In the genomic region with DNA sequence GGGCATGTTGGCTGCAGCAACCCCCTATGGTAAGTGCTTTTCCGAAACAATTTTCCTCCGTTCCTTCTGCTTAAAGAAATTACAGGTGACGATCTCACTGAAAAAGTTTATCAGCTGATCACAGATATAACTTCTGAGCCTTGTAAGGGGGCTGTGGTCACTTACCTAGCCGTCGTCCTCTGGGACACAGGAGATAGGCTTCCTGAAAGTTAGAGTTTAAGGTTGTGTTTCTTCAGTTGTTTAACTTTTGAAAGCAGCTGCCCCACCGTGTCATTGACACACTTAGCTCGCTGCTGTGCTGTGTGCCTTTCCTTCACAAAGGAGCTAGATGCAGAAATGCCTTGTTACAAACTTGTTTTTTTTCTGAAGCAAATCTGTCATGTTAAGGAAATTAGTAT, we compare ENCODE assay signal across 16 mouse cellular contexts. TPM values are rescaled to one million over a fixed set of nuclear protein-coding genes. Genes with fewer than 3 reads are reported as not detected.
DNase-seq lines count a peak whose midpoint lies in the region; ATAC-seq and TF ChIP-seq lines count a peak whose summit lies in the region.
"Had no signal": no experiment of that assay in that cellular context is flagged by ENCODE, and none has a peak within 500 bp of the region (broad histone marks: within the 10 kb centered on the region; RNA-seq: fewer than 3 reads in every experiment).

No protein-coding gene starts in this region.

- H3K4me2 ChIP-seq in CH12.LX (ENCODE audit: insufficient read depth, low read depth, poor library complexity, severe bottlenecking): peak overlapping the region; percentile 46; the same call in 1 of the 2 replicates
- 0 out of 2 replicates have a peak overlapping the region, but pooled peaks have one; percentile 20 for H3K4me2 ChIP-seq in intestine, embryonic 14.5 days (ENCODE audit: low read length)
- peak overlapping the region; percentile 65 for H3K4me2 ChIP-seq in liver, postnatal 0 days (ENCODE audit: low read depth, low read length)
- H3K4me2 ChIP-seq: hindbrain, embryonic 15.5 days; limb, embryonic 12.5 days; neural tube, embryonic 13.5 days had no signal

- no peaks in the 10 kb centered on the region for H3K79me2 ChIP-seq in CH12.LX (replicated peaks; ENCODE audit: control insufficient read depth, extremely low read depth, insufficient read depth, poor library complexity, severe bottlenecking)

- H3K4me3 ChIP-seq in heart, embryonic 10.5 days: peak overlapping the region; percentile 63
- no peak overlapping the region for H3K4me3 ChIP-seq in CH12.LX (replicated peaks in 1 of 3; ENCODE audit: low read depth in 2 of 3, low read length in 2 of 3, poor library complexity in 1 of 3)
- H3K4me3 ChIP-seq in intestine, embryonic 14.5 days (ENCODE audit: low read depth, low read length): no peak overlapping the region
- peak overlapping the region; percentile 36 for H3K4me3 ChIP-seq in liver, postnatal 0 days (ENCODE audit: low read depth, low read length)
- H3K4me3 ChIP-seq: forebrain, embryonic 10.5 days; hindbrain, embryonic 15.5 days; limb, embryonic 12.5 days; neural tube, embryonic 13.5 days had no signal

- H3K27me3 ChIP-seq in heart, embryonic 10.5 days (ENCODE audit: insufficient read depth, poor library complexity, severe bottlenecking): no peaks in the 10 kb centered on the region
- H3K27me3 ChIP-seq in CH12.LX (replicated peaks): no peaks in the 10 kb centered on the region
- no peaks in the 10 kb centered on the region for H3K27me3 ChIP-seq in intestine, embryonic 14.5 days (replicated peaks; ENCODE audit: control insufficient read depth, insufficient read depth, low read length)
- H3K27me3 ChIP-seq in liver, postnatal 0 days (ENCODE audit: insufficient read depth, low read length): no peaks in the 10 kb centered on the region
- H3K27me3 ChIP-seq: hindbrain, embryonic 15.5 days; limb, embryonic 12.5 days; neural tube, embryonic 13.5 days had no signal

- no peak for ATAC-seq in intestine, embryonic 14.5 days (replicated peaks; ENCODE audit: low FRiP score, low TSS enrichment, low read depth)
- ATAC-seq in liver, postnatal 0 days: peak; percentile 61

- H3K27ac ChIP-seq in heart, embryonic 10.5 days: peak overlapping the region; percentile 93
- H3K27ac ChIP-seq in CH12.LX (ENCODE audit: insufficient read depth, low read depth): no peak overlapping the region
- H3K27ac ChIP-seq in intestine, embryonic 14.5 days (ENCODE audit: low read depth): no peak overlapping the region
- peak overlapping the region; percentile 71 for H3K27ac ChIP-seq in liver, postnatal 0 days (ENCODE audit: low read depth)
- H3K27ac ChIP-seq: forebrain, embryonic 10.5 days; hindbrain, embryonic 15.5 days; limb, embryonic 12.5 days; neural tube, embryonic 13.5 days had no signal

- WGBS in heart, embryonic 10.5 days: 30% methylated on average over 7 of the region's 7 CpGs
- 72% methylated on average over 7 of the region's 7 CpGs for WGBS in intestine, embryonic 14.5 days
- 14% methylated on average over 7 of the region's 7 CpGs for WGBS in liver, postnatal 0 days (ENCODE audit: insufficient replicate concordance)

- no peak for DNase-seq in heart, embryonic 10.5 days (ENCODE audit: low spot score)
- no peak for DNase-seq in heart, adult 11 months
- no peak for DNase-seq in CH12.LX (ENCODE audit: extremely low read depth)
- DNase-seq in intestine, embryonic 14.5 days (ENCODE audit: low spot score): no peak
- no peak for DNase-seq in liver, postnatal 0 days
- DNase-seq in spleen, postnatal 10 days (ENCODE audit: low spot score in 2 of 2): no peak
- DNase-seq in cerebellum, adult 11 months: no peak
- DNase-seq in cerebellum, postnatal 10 days: no peak
- DNase-seq: gastrocnemius, postnatal 10 days; kidney, postnatal 14 days; midbrain, embryonic 14.5 days; thymus, postnatal 14 days had no signal

- H3K9me3 ChIP-seq in heart, embryonic 10.5 days: no peaks in the 10 kb centered on the region
- peaks cover 4% of the 10 kb centered on the region for H3K9me3 ChIP-seq in CH12.LX (replicated peaks; ENCODE audit: low read length)
- peaks cover 4% of the 10 kb centered on the region; the same call in 1 of the 2 replicates for H3K9me3 ChIP-seq in intestine, embryonic 14.5 days (ENCODE audit: control insufficient read depth, low read length)
- H3K9me3 ChIP-seq in liver, postnatal 0 days (ENCODE audit: low read length): peaks cover 5% of the 10 kb centered on the region; the same call in 1 of the 2 replicates
- H3K9me3 ChIP-seq: hindbrain, embryonic 15.5 days; limb, embryonic 12.5 days; neural tube, embryonic 13.5 days had no signal

- dilution Hi-C loops in CH12.LX (cut with MboI; ENCODE audit: extremely low pct_ligation_motif_present, extremely low pct_unique_long_range_greater_than_20kb, low sequenced_read_pairs): no loop called here

- H3K4me1 ChIP-seq in heart, embryonic 10.5 days: peaks cover 7% of the 10 kb centered on the region
- H3K4me1 ChIP-seq in CH12.LX (ENCODE audit: control insufficient read depth in 1 of 2, insufficient read depth in 2 of 2): peaks cover 0 to 6% of the 10 kb centered on the region in 2 experiments; a peak in 2 of 4 replicates
- no peaks in the 10 kb centered on the region for H3K4me1 ChIP-seq in intestine, embryonic 14.5 days (replicated peaks; ENCODE audit: control insufficient read depth, insufficient read depth, low read length)
- H3K4me1 ChIP-seq in liver, postnatal 0 days (ENCODE audit: insufficient read depth): peaks cover 11% of the 10 kb centered on the region
- H3K4me1 ChIP-seq: forebrain, embryonic 10.5 days; hindbrain, embryonic 15.5 days; limb, embryonic 12.5 days; neural tube, embryonic 13.5 days had no signal

- no peak for TF ChIP-seq POLR2A in CH12.LX (IDR thresholded peaks at IDR 0.05; ENCODE audit: low read depth, low read length)

- TF ChIP-seq RAD21 in CH12.LX (IDR thresholded peaks at IDR 0.05; ENCODE audit: low read depth, low read length): no peak

- H3K36me3 ChIP-seq in heart, embryonic 10.5 days: peaks cover 30% of the 10 kb centered on the region
- H3K36me3 ChIP-seq in CH12.LX (replicated peaks in 1 of 2; ENCODE audit: control insufficient read depth in 1 of 2, insufficient read depth in 1 of 2, low read length in 1 of 2): no peaks in the 10 kb centered on the region
- no peaks in the 10 kb centered on the region for H3K36me3 ChIP-seq in intestine, embryonic 14.5 days (ENCODE audit: control insufficient read depth, insufficient read depth, low read length)
- no peaks in the 10 kb centered on the region for H3K36me3 ChIP-seq in liver, postnatal 0 days (replicated peaks; ENCODE audit: insufficient read depth, low read length)
- H3K36me3 ChIP-seq: forebrain, embryonic 10.5 days; hindbrain, embryonic 15.5 days; limb, embryonic 12.5 days; neural tube, embryonic 13.5 days had no signal

- no peak for TF ChIP-seq CTCF in CH12.LX (conservative IDR thresholded peaks at IDR 0.05 in 1 of 2, IDR thresholded peaks at IDR 0.05 in 1 of 2; ENCODE audit: low read depth in 2 of 2, low read length in 2 of 2)
- no peak for TF ChIP-seq CTCF in liver, postnatal 0 days (IDR thresholded peaks at IDR 0.05; ENCODE audit: low read depth)

- TF ChIP-seq EP300 in CH12.LX (IDR thresholded peaks at IDR 0.05; ENCODE audit: low read length): no peak
- TF ChIP-seq EP300 in liver, postnatal 0 days (IDR thresholded peaks at IDR 0.05; ENCODE audit: low read depth): no peak

- in situ Hi-C loops in CH12.LX (cut with MboI; ENCODE audit: low pct_ligation_motif_present, low pct_unique_long_range_greater_than_20kb, low sequenced_read_pairs): no loop called here

- H3K9ac ChIP-seq in CH12.LX (ENCODE audit: insufficient read depth, low read depth): no peak overlapping the region
- no peak overlapping the region for H3K9ac ChIP-seq in intestine, embryonic 14.5 days (ENCODE audit: low read length)
- H3K9ac ChIP-seq in liver, postnatal 0 days (replicated peaks): peak overlapping the region; percentile 63
- H3K9ac ChIP-seq: hindbrain, embryonic 15.5 days; limb, embryonic 12.5 days; neural tube, embryonic 13.5 days had no signal

RNA-seq across cellular contexts. Expression of a gene that starts 0.3 kb away (rescaled TPM):
- polyA plus RNA-seq in heart, embryonic 10.5 days (2016; fragmentation: Nextera tagmentation; extraction: Ambion mirVana): 23.1 and 37.4 TPM in 2 replicates
- total RNA-seq in CH12.LX (2012; rRNA removed): 0.38 and 0.42 TPM in 2 replicates
- total RNA-seq in CH12.LX (2014; rRNA removed): not detected in 2 replicates
- polyA plus RNA-seq in CH12.LX (2012; ENCODE audit: insufficient read length, low read depth): 0.69 and 0.74 TPM in 2 replicates
- polyA plus RNA-seq in intestine, embryonic 14.5 days (2014; fragmentation: Nextera tagmentation; extraction: Ambion mirVana): 1.1 and 1.5 TPM in 2 replicates
- 1.6 and 1.9 TPM in 2 replicates for polyA plus RNA-seq in liver, postnatal 0 days (2015; fragmentation: Nextera tagmentation; extraction: Ambion mirVana)

RNA-seq across cellular contexts. Expression of a gene that starts 31.7 kb away (rescaled TPM):
- polyA plus RNA-seq in heart, embryonic 10.5 days (2016; fragmentation: Nextera tagmentation; extraction: Ambion mirVana): 21.7 and 21.9 TPM in 2 replicates
- total RNA-seq in CH12.LX (2012; rRNA removed) (10.0 and 12.5 TPM in 2 replicates), CH12.LX (2014; rRNA removed) (12.4 and 14.2 TPM in 2 replicates)
- polyA plus RNA-seq in CH12.LX (2012; ENCODE audit: insufficient read length, low read depth): 23.1 and 24.6 TPM in 2 replicates
- polyA plus RNA-seq in intestine, embryonic 14.5 days (2014; fragmentation: Nextera tagmentation; extraction: Ambion mirVana): 18.8 and 25.3 TPM in 2 replicates
- polyA plus RNA-seq in liver, postnatal 0 days (2015; fragmentation: Nextera tagmentation; extraction: Ambion mirVana): 6.5 and 7.4 TPM in 2 replicates

RNA-seq across cellular contexts. Expression of a gene that starts 50.2 kb away (rescaled TPM):
- polyA plus RNA-seq in heart, embryonic 10.5 days (2016; fragmentation: Nextera tagmentation; extraction: Ambion mirVana): 23.7 and 27.0 TPM in 2 replicates
- 11.2 and 13.3 TPM in 2 replicates for total RNA-seq in CH12.LX (2012; rRNA removed)
- total RNA-seq in CH12.LX (2014; rRNA removed): 20.4 and 24.9 TPM in 2 replicates
- polyA plus RNA-seq in CH12.LX (2012; ENCODE audit: insufficient read length, low read depth): 21.3 and 25.3 TPM in 2 replicates
- 13.8 and 17.2 TPM in 2 replicates for polyA plus RNA-seq in intestine, embryonic 14.5 days (2014; fragmentation: Nextera tagmentation; extraction: Ambion mirVana)
- 15.0 and 17.4 TPM in 2 replicates for polyA plus RNA-seq in liver, postnatal 0 days (2015; fragmentation: Nextera tagmentation; extraction: Ambion mirVana)

RNA-seq across cellular contexts. Expression of a gene that starts 51.3 kb away (rescaled TPM):
- polyA plus RNA-seq in heart, embryonic 10.5 days (2016; fragmentation: Nextera tagmentation; extraction: Ambion mirVana): 18.6 and 24.8 TPM in 2 replicates
- 11.1 and 13.9 TPM in 2 replicates for total RNA-seq in CH12.LX (2012; rRNA removed)
- 9.9 and 15.5 TPM in 2 replicates for total RNA-seq in CH12.LX (2014; rRNA removed)
- 18.3 and 20.9 TPM in 2 replicates for polyA plus RNA-seq in CH12.LX (2012; ENCODE audit: insufficient read length, low read depth)
- 29.0 and 33.4 TPM in 2 replicates for polyA plus RNA-seq in intestine, embryonic 14.5 days (2014; fragmentation: Nextera tagmentation; extraction: Ambion mirVana)
- 7.4 and 7.6 TPM in 2 replicates for polyA plus RNA-seq in liver, postnatal 0 days (2015; fragmentation: Nextera tagmentation; extraction: Ambion mirVana)

RNA-seq across cellular contexts. Expression of a gene that starts 55.1 kb away (rescaled TPM):
- polyA plus RNA-seq in heart, embryonic 10.5 days (2016; fragmentation: Nextera tagmentation; extraction: Ambion mirVana): 83.6 and 92.1 TPM in 2 replicates
- 57.8 and 67.3 TPM in 2 replicates for total RNA-seq in CH12.LX (2012; rRNA removed)
- 72.7 and 80.1 TPM in 2 replicates for total RNA-seq in CH12.LX (2014; rRNA removed)
- polyA plus RNA-seq in CH12.LX (2012; ENCODE audit: insufficient read length, low read depth): 75.5 and 91.6 TPM in 2 replicates
- 76.1 and 77.0 TPM in 2 replicates for polyA plus RNA-seq in intestine, embryonic 14.5 days (2014; fragmentation: Nextera tagmentation; extraction: Ambion mirVana)
- polyA plus RNA-seq in liver, postnatal 0 days (2015; fragmentation: Nextera tagmentation; extraction: Ambion mirVana): 20.3 and 20.9 TPM in 2 replicates

Comparison
In these comparisons a context has a peak if more than half of its experiments do, and no peak if none do; other contexts are left out.
1. H3K27ac ChIP-seq: peak in heart, embryonic 10.5 days (single experiment) and liver, postnatal 0 days (single experiment); none in CH12.LX (single experiment) and intestine, embryonic 14.5 days (single experiment).
2. H3K4me3 ChIP-seq: peak in heart, embryonic 10.5 days (single experiment) and liver, postnatal 0 days (single experiment); none in CH12.LX (0 of 3) and intestine, embryonic 14.5 days (single experiment).
3. Peak in every context shown above with its lines, with median percentiles within 50 percentile points of each other: H3K4me2 ChIP-seq.